Mouse (Mus musculus) stomach, postnatal 0 days (tissue): Measurements from ENCODE around the gene Zc2hc1b.

Experiments
- CTCF ChIP-seq: IDR thresholded peaks from 2 replicates; pipeline ENCODE4 v1.5.1; 2016; ENCODE audit warnings: antibody characterized with exemption, low read depth, mild to moderate bottlenecking, moderate library complexity
- EP300 ChIP-seq: optimal IDR thresholded peaks from 2 replicates; pipeline ENCODE3; 2016; ENCODE audit warnings: antibody characterized with exemption

DNA sequence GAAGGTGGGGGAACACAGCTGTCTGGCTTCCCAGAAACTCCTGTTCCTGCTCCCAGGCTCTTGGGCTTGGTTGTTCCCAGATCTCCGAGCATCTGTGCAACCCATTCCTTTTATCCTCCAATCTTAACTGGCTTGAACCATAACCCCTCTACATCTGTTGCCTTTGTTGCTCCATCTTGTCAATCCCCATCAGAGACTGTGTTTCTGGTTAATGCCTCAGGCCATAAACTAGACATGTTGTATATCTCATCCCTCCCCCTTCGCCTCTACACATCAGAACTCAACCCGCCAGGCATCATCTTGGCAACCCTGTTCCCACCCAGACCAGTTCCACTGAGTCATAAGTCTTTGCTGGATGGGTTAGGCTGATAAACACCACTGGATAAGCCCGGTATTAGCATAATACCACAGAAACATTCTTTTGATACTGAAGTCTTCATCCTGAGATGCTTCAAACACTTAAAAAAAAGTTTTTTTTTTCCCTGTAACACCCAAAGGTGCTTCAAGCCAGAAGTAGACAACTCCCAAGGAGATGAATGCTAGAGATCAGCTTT lies 24.9 kb downstream of the Zc2hc1b start:
- TF ChIP-seq CTCF (no peak), EP300 (peak; percentile 70)
